Mouse (Mus musculus): Measurements from ENCODE around the gene Dph3.

DNA sequence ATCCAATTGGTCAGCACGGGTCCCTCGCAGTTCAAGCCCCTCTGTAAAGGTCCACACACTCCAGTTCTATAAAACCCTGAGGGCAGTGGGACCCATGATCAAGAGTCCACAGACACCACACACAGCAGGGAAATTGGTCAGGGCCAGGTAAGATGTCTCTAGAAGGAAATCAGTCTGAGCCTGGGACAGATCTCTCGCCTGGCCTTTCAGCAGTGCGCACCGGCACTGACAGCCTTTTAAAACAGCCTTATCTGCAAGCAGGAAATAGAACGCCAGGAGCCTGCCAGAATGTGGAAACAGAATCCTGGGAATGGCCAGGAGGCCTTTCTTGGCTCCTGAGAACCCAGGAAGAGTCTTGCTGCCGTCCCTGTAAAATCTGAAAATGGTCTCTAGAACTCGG lies 29.7 kb downstream of the Dph3 start:
- TF ChIP-seq CTCF (IDR thresholded peaks at IDR 0.05; ENCODE audit: borderline replicate concordance, extremely low read depth, insufficient read depth, insufficient read length) (no peak), POLR2A (IDR thresholded peaks at IDR 0.05; ENCODE audit: borderline replicate concordance, extremely low read depth, insufficient read depth, insufficient read length, poor library complexity, severe bottlenecking) (no peak)

Measured in brain, embryonic 14.5 days (tissue).